Mouse (Mus musculus): ENCODE results near the gene Tsfm. TPM values are rescaled to one million over a fixed set of nuclear protein-coding genes. Genes with fewer than 3 reads are reported as not detected.

The Tsfm gene
- polyA plus RNA-seq, 1 experiment from 2014 or later = 86.6 TPM

DNA sequence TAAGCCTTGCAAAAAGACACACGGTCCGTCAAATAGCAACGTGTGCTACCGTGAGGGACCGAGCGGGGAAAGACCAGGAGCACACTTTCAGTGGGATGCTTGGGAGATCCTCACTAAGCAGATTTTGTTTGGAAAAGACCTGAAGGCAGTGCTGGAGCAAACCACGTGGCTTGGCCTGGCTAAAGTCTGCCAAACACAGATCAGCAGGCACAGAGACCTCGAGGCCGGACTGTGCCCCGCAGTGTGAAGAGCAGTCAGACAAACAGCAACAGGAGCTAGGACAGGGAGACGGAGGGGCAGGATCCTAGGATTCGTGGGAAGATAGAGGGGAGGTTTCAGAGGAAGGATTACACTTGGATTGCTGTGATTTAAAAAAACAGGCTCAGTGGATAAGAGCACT is 5.6 kb upstream of the Tsfm start:
- 72% methylated on average over 12 of the region's 12 CpGs for WGBS
- Histone ChIP-seq H3K9ac (no peak overlapping the region), H3K36me3 (no peaks in the 10 kb centered on the region), H3K4me2 (no peak overlapping the region), H3K9me3 (no peaks in the 10 kb centered on the region), H3K27ac (replicated peaks) (no peak overlapping the region), H3K4me1 (peaks cover 4% of the 10 kb centered on the region; the same call in 1 of the 2 replicates), H3K4me3 (no peak overlapping the region), H3K27me3 (replicated peaks) (peaks cover 37% of the 10 kb centered on the region)
- ATAC-seq (ENCODE audit: extremely low read depth, insufficient number of reproducible peaks, low FRiP score, low TSS enrichment) = no peak

- Histone ChIP-seq H3K27me3 (replicated peaks) (peaks cover 16% of the 10 kb centered on the region), H3K36me3 (peaks cover 12% of the 10 kb centered on the region), H3K4me1 (peaks cover 8% of the 10 kb centered on the region), H3K4me2 (no peak overlapping the region), H3K9me3 (no peaks in the 10 kb centered on the region), H3K4me3 (no peak overlapping the region), H3K27ac (replicated peaks) (no peak overlapping the region), H3K9ac (no peak overlapping the region)
- 76% methylated on average over 8 of the region's 8 CpGs for WGBS
- no peak for ATAC-seq (ENCODE audit: extremely low read depth, insufficient number of reproducible peaks, low FRiP score, low TSS enrichment)
These were observed 2.7 kb upstream of the Tsfm start for GRCm38 (mm10) chr10:127033301-127033741.

DNA sequence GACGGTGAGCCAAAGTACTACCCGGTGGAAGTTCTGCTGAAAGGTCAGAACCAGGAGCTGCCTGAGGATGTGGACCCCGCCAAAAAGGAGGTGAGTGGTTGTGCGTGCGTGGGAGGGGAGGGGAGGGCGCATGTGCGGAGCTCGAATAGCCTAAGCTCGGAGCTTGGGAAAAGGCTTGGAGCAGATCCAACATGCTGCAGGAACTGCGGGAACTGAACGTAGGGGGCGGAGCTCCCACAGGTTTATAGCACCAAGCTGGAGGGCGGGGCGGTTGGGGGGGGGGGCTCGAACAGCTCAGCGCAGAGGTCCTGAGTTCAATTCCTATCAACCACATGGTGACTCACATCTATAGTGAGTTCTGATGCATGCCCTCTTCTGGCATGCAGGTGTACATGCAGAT is 12.2 kb downstream of the Tsfm start:
- H3K27ac ChIP-seq (replicated peaks) = no peak overlapping the region
- WGBS = 79% methylated on average over 16 of the region's 16 CpGs
- H3K36me3 ChIP-seq = peaks cover 28% of the 10 kb centered on the region
- H3K9me3 ChIP-seq = no peaks in the 10 kb centered on the region
- ATAC-seq (ENCODE audit: extremely low read depth, insufficient number of reproducible peaks, low FRiP score, low TSS enrichment) = no peak
- no peak overlapping the region for H3K4me3 ChIP-seq
- H3K9ac ChIP-seq = no peak overlapping the region
- no peak overlapping the region for H3K4me2 ChIP-seq
- H3K4me1 ChIP-seq = no peaks in the 10 kb centered on the region
- no peaks in the 10 kb centered on the region for H3K27me3 ChIP-seq (replicated peaks)

- no peak for ATAC-seq (ENCODE audit: extremely low read depth, insufficient number of reproducible peaks, low FRiP score, low TSS enrichment)
- Histone ChIP-seq H3K9ac (0 out of 2 replicates have a peak overlapping the region, but pooled peaks have one; percentile 24), H3K27ac (replicated peaks) (no peak overlapping the region), H3K4me3 (no peak overlapping the region), H3K4me2 (no peak overlapping the region), H3K9me3 (no peaks in the 10 kb centered on the region), H3K27me3 (replicated peaks) (no peaks in the 10 kb centered on the region), H3K4me1 (no peaks in the 10 kb centered on the region), H3K36me3 (peaks cover 26% of the 10 kb centered on the region)
- WGBS = 26% methylated on average over 2 of the region's 2 CpGs
These were observed 13.6 kb downstream of the Tsfm start for GRCm38 (mm10) chr10:127017071-127017470.

GRCm38 (mm10) chr10:127016488-127016887 is 14.2 kb downstream of the Tsfm start:
- Histone ChIP-seq H3K9ac (no peak overlapping the region), H3K9me3 (no peaks in the 10 kb centered on the region), H3K36me3 (peaks cover 24% of the 10 kb centered on the region), H3K4me1 (no peaks in the 10 kb centered on the region), H3K27me3 (replicated peaks) (no peaks in the 10 kb centered on the region), H3K4me2 (no peak overlapping the region), H3K4me3 (no peak overlapping the region), H3K27ac (replicated peaks) (no peak overlapping the region)
- WGBS = 50% methylated on average over 5 of the region's 5 CpGs
- ATAC-seq (ENCODE audit: extremely low read depth, insufficient number of reproducible peaks, low FRiP score, low TSS enrichment) = no peak

DNA sequence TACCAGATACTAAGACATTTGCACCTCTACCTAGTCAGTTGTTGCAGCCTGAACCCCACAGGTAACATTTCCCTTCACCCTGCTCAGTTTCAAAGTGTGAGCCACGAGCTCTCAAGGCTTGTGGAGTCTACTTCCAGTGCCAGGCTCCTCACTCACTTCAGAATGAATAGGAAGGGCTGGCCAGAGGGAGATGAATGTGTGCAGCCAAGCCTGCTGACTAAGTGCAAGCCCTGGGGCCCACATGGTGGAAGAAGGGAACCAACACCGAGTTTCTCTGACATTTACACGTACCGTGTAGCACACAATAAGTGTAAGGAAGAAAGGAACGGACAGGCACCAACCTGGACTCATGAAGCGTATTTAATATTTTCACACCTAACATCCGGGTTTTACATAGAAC is 26.8 kb downstream of the Tsfm start:
- Histone ChIP-seq H3K9me3 (no peaks in the 10 kb centered on the region), H3K4me3 (no peak overlapping the region), H3K36me3 (peaks cover 22% of the 10 kb centered on the region), H3K9ac (no peak overlapping the region), H3K4me2 (no peak overlapping the region), H3K27ac (replicated peaks) (no peak overlapping the region), H3K27me3 (replicated peaks) (no peaks in the 10 kb centered on the region), H3K4me1 (no peaks in the 10 kb centered on the region)
- ATAC-seq (ENCODE audit: extremely low read depth, insufficient number of reproducible peaks, low FRiP score, low TSS enrichment) = no peak
- 81% methylated on average over 7 of the region's 7 CpGs for WGBS

GRCm38 (mm10) chr10:127003334-127003733 is 27.3 kb downstream of the Tsfm start:
- no peaks in the 10 kb centered on the region for H3K9me3 ChIP-seq

GRCm38 (mm10) chr10:127002765-127003164 is 27.9 kb downstream of the Tsfm start:
- Histone ChIP-seq H3K27me3 (replicated peaks) (no peaks in the 10 kb centered on the region), H3K36me3 (peaks cover 32% of the 10 kb centered on the region), H3K4me1 (0 out of 2 replicates have a peak, but pooled peaks cover 1% of the 10 kb centered on the region), H3K27ac (replicated peaks) (no peak overlapping the region), H3K4me2 (no peak overlapping the region), H3K9ac (no peak overlapping the region), H3K9me3 (no peaks in the 10 kb centered on the region), H3K4me3 (no peak overlapping the region)
- no peak for ATAC-seq (ENCODE audit: extremely low read depth, insufficient number of reproducible peaks, low FRiP score, low TSS enrichment)
- 89% methylated on average over 5 of the region's 5 CpGs for WGBS

More at GRCm38 (mm10) chr10:127003334-127003733, 27.3 kb downstream of the Tsfm start:
- no peak overlapping the region for H3K4me2 ChIP-seq
- 84% methylated on average over 8 of the region's 8 CpGs for WGBS
- peaks cover 27% of the 10 kb centered on the region for H3K36me3 ChIP-seq
- H3K9ac ChIP-seq = no peak overlapping the region
- no peaks in the 10 kb centered on the region for H3K27me3 ChIP-seq (replicated peaks)
- no peaks in the 10 kb centered on the region for H3K4me1 ChIP-seq
- H3K4me3 ChIP-seq = no peak overlapping the region
- no peak overlapping the region for H3K27ac ChIP-seq (replicated peaks)
- no peak for ATAC-seq (ENCODE audit: extremely low read depth, insufficient number of reproducible peaks, low FRiP score, low TSS enrichment)

DNA sequence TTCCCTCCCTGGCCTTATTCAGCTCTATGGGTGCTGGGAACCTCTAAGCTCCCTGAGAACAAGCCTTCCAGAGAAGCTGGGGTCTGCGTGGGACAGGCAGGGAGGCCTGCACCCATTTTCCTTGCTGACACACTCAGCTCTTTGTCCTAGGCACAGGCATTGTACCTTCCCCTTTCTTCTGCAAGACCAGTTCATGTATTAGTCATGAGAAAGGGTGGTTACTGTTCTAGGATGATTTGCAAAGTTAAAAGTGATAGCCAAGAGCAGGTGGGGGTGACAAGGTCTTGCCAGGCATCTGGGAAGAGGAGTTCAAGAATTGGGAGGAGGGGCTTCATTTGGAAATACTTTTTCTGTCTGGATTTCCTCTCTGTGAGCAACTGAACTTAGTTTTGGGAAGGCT is 28.6 kb downstream of the Tsfm start:
- 0 out of 2 replicates have a peak, but pooled peaks cover 7% of the 10 kb centered on the region for H3K4me1 ChIP-seq
- H3K4me3 ChIP-seq = no peak overlapping the region
- H3K4me2 ChIP-seq = no peak overlapping the region
- peaks cover 40% of the 10 kb centered on the region for H3K36me3 ChIP-seq
- 76% methylated on average over 1 of the region's 1 CpGs for WGBS
- H3K9me3 ChIP-seq = no peaks in the 10 kb centered on the region
- no peaks in the 10 kb centered on the region for H3K27me3 ChIP-seq (replicated peaks)
- no peak overlapping the region for H3K9ac ChIP-seq
- H3K27ac ChIP-seq (replicated peaks) = no peak overlapping the region
- ATAC-seq (ENCODE audit: extremely low read depth, insufficient number of reproducible peaks, low FRiP score, low TSS enrichment) = no peak

DNA sequence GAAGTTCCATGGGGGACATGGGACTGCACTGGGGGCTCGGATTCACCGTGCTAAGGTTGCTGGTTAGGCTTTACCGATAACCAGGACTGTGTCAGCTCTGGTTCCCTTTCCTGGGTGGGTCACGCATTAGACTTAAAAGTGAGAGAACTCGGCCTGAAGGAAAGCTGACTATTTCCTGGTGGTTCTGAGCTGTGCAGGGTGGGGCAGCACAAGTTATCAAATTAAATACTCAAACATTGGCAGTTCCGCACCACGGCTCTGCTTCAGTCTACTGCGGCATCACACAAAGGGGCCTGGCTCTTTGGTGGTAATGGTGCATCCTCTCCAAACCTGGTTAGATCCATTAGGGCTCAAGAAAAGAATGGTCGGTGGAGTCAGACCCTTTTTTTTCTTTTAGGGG is 29.3 kb downstream of the Tsfm start:
- Histone ChIP-seq H3K9me3 (no peaks in the 10 kb centered on the region), H3K4me2 (no peak overlapping the region), H3K9ac (no peak overlapping the region), H3K27me3 (replicated peaks) (no peaks in the 10 kb centered on the region), H3K36me3 (peaks cover 41% of the 10 kb centered on the region), H3K27ac (replicated peaks) (no peak overlapping the region), H3K4me1 (0 out of 2 replicates have a peak, but pooled peaks cover 7% of the 10 kb centered on the region), H3K4me3 (no peak overlapping the region)
- 81% methylated on average over 9 of the region's 9 CpGs for WGBS
- no peak for ATAC-seq (ENCODE audit: extremely low read depth, insufficient number of reproducible peaks, low FRiP score, low TSS enrichment)

GRCm38 (mm10) chr10:127000529-127000928 is 30.1 kb downstream of the Tsfm start, which contains the start of gene Avil:
TSS of gene Avil (plus strand) at chr10:127000709.
- Histone ChIP-seq H3K4me2 (no peak within 1 kb of the TSS), H3K27ac (replicated peaks) (no peak within 1 kb of the TSS), H3K36me3 (peaks cover 48% of the 10 kb centered on the region), H3K27me3 (replicated peaks) (no peaks in the 10 kb centered on the region), H3K9ac (no peak within 1 kb of the TSS), H3K4me3 (no peak within 1 kb of the TSS), H3K4me1 (0 out of 2 replicates have a peak, but pooled peaks cover 7% of the 10 kb centered on the region), H3K9me3 (no peaks in the 10 kb centered on the region)
- WGBS = 73% methylated on average over 5 of the region's 5 CpGs
- ATAC-seq (ENCODE audit: extremely low read depth, insufficient number of reproducible peaks, low FRiP score, low TSS enrichment) = no peak

DNA sequence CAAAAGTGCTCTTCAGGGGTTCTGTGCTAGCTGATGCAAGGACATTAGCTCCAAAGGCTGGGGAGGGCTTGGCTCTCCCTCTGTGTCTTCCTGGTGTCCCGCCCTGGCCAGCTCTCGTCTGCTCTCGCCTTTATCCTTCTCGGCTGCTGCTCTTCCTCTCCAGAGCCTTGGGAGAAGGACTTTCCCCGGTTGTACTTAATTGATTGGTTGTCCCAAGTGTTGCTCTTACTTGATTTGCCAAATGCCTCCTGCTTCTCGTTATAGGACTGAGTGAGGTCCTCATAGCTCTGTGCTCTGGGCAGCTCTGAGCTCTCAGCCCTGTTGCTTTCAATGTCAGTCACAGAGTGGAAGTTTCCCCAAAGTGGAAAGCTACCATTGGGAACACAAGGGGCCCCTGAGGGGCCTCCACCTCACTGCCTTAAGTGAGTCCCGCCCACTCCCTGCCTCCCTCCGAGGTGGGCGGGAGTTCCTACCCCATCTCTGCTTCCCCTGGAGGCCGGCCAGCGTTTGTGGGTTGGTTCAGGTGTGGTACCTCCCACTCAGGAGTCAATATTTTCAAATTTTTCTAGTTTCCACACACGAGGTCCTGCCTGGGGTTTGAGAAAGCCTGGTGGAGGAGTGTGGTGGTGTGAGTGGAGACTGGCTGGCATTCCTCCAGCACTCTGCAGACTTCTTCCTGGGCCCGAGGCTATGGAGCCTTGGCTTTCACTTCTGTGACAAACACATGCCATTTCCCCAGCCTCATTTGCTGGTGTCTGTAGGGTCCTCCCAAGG is 33.1 kb downstream of the Tsfm start:
- peaks cover 78% of the 10 kb centered on the region for H3K36me3 ChIP-seq
- ATAC-seq (ENCODE audit: extremely low read depth, insufficient number of reproducible peaks, low FRiP score, low TSS enrichment) = no peak
- WGBS = 65% methylated on average over 13 of the region's 13 CpGs
- no peak overlapping the region for H3K27ac ChIP-seq (replicated peaks)
- no peak overlapping the region for H3K4me2 ChIP-seq
- no peaks in the 10 kb centered on the region for H3K9me3 ChIP-seq
- H3K9ac ChIP-seq = no peak overlapping the region
- no peak overlapping the region for H3K4me3 ChIP-seq
- no peaks in the 10 kb centered on the region for H3K27me3 ChIP-seq (replicated peaks)
- 0 out of 2 replicates have a peak, but pooled peaks cover 7% of the 10 kb centered on the region for H3K4me1 ChIP-seq

Data from heart, embryonic 13.5 days (tissue).